Mouse (Mus musculus): Measurements from ENCODE around the gene Tep1. TPM values are rescaled to one million over a fixed set of nuclear protein-coding genes. Genes with fewer than 3 reads are reported as not detected.
A peak's percentile ranks its signal among the peaks of the same experiment; 100 is the strongest.
"Not testable (repeated sequence)": the region's sequence is repeated elsewhere in the genome, so short reads cannot be mapped to it uniquely, and the experiment has no call there.

The Tep1 gene
- polyA plus RNA-seq, 1 experiment from 2014 or later: 5.7 TPM

GRCm38 (mm10) chr14:50862641-50863040 is 7.7 kb downstream of the Tep1 start:
- WGBS: 95% methylated on average over 10 of the region's 10 CpGs
- Histone ChIP-seq H3K27me3 (no peaks in the 10 kb centered on the region), H3K36me3 (no peaks in the 10 kb centered on the region), H3K27ac (no peak overlapping the region), H3K4me1 (no peaks in the 10 kb centered on the region), H3K9ac (no peak overlapping the region), H3K4me2 (replicated peaks) (no peak overlapping the region), H3K4me3 (no peak overlapping the region), H3K9me3 (no peaks in the 10 kb centered on the region)
- ATAC-seq (ENCODE audit: insufficient number of reproducible peaks, insufficient read depth, low FRiP score, low TSS enrichment): no peak

- ATAC-seq (ENCODE audit: insufficient number of reproducible peaks, insufficient read depth, low FRiP score, low TSS enrichment): no peak
- Histone ChIP-seq H3K4me1 (no peaks in the 10 kb centered on the region), H3K27me3 (no peaks in the 10 kb centered on the region), H3K27ac (no peak overlapping the region), H3K9me3 (no peaks in the 10 kb centered on the region), H3K4me3 (no peak overlapping the region), H3K9ac (no peak overlapping the region), H3K36me3 (no peaks in the 10 kb centered on the region), H3K4me2 (replicated peaks) (no peak overlapping the region)
- WGBS: 87% methylated on average over 5 of the region's 5 CpGs
Observed at GRCm38 (mm10) chr14:50855788-50856187, 14.6 kb downstream of the Tep1 start.

GRCm38 (mm10) chr14:50837236-50837635 is 33.1 kb downstream of the Tep1 start:
- no peak overlapping the region for H3K9ac ChIP-seq
- no peaks in the 10 kb centered on the region for H3K4me1 ChIP-seq
- H3K4me3 ChIP-seq: no peak overlapping the region
- WGBS: 57% methylated on average over 6 of the region's 6 CpGs
- no peak for ATAC-seq (ENCODE audit: insufficient number of reproducible peaks, insufficient read depth, low FRiP score, low TSS enrichment)
- H3K36me3 ChIP-seq: no peaks in the 10 kb centered on the region
- H3K27me3 ChIP-seq: no peaks in the 10 kb centered on the region
- no peaks in the 10 kb centered on the region for H3K9me3 ChIP-seq
- no peak overlapping the region for H3K4me2 ChIP-seq (replicated peaks)
- no peak overlapping the region for H3K27ac ChIP-seq

- H3K4me3 ChIP-seq: no peak overlapping the region
- 0 out of 2 replicates have a peak overlapping the region, but pooled peaks have one; percentile 5 for H3K27ac ChIP-seq
- no peak overlapping the region for H3K4me2 ChIP-seq (replicated peaks)
- H3K9ac ChIP-seq: no peak overlapping the region
- ATAC-seq (ENCODE audit: insufficient number of reproducible peaks, insufficient read depth, low FRiP score, low TSS enrichment): no peak
- no peaks in the 10 kb centered on the region for H3K4me1 ChIP-seq
- H3K9me3 ChIP-seq: no peaks in the 10 kb centered on the region
- WGBS: 41% methylated on average over 2 of the region's 2 CpGs
- no peaks in the 10 kb centered on the region for H3K36me3 ChIP-seq
- no peaks in the 10 kb centered on the region for H3K27me3 ChIP-seq
Observed at GRCm38 (mm10) chr14:50834435-50834834, 35.9 kb downstream of the Tep1 start.

GRCm38 (mm10) chr14:50833964-50834363 is 36.4 kb downstream of the Tep1 start:
- peak overlapping the region; percentile 5; the same call in 1 of the 2 replicates for H3K27ac ChIP-seq
- H3K9ac ChIP-seq: no peak overlapping the region
- WGBS: 88% methylated on average over 10 of the region's 10 CpGs
- no peaks in the 10 kb centered on the region for H3K9me3 ChIP-seq
- H3K36me3 ChIP-seq: no peaks in the 10 kb centered on the region
- no peak overlapping the region for H3K4me3 ChIP-seq
- no peak overlapping the region for H3K4me2 ChIP-seq (replicated peaks)
- ATAC-seq (ENCODE audit: insufficient number of reproducible peaks, insufficient read depth, low FRiP score, low TSS enrichment): no peak
- no peaks in the 10 kb centered on the region for H3K27me3 ChIP-seq
- no peaks in the 10 kb centered on the region for H3K4me1 ChIP-seq

- no peak overlapping the region for H3K27ac ChIP-seq
- no peaks in the 10 kb centered on the region for H3K27me3 ChIP-seq
- no peak overlapping the region for H3K4me2 ChIP-seq (replicated peaks)
- H3K36me3 ChIP-seq: no peaks in the 10 kb centered on the region
- H3K4me3 ChIP-seq: no peak overlapping the region
- no peaks in the 10 kb centered on the region for H3K9me3 ChIP-seq
- 63% methylated on average over 3 of the region's 3 CpGs for WGBS
- H3K4me1 ChIP-seq: no peaks in the 10 kb centered on the region
- H3K9ac ChIP-seq: no peak overlapping the region
- ATAC-seq (ENCODE audit: insufficient number of reproducible peaks, insufficient read depth, low FRiP score, low TSS enrichment): no peak
Observed at GRCm38 (mm10) chr14:50829878-50830277, 40.5 kb downstream of the Tep1 start.

- H3K4me2 ChIP-seq (replicated peaks): no peak overlapping the region
- ATAC-seq (ENCODE audit: insufficient number of reproducible peaks, insufficient read depth, low FRiP score, low TSS enrichment): no peak
- no peaks in the 10 kb centered on the region for H3K9me3 ChIP-seq
- no peak overlapping the region for H3K27ac ChIP-seq
- no peaks in the 10 kb centered on the region for H3K4me1 ChIP-seq
- H3K9ac ChIP-seq: no peak overlapping the region
- 91% methylated on average over 4 of the region's 4 CpGs for WGBS
- H3K27me3 ChIP-seq: no peaks in the 10 kb centered on the region
- H3K4me3 ChIP-seq: no peak overlapping the region
- H3K36me3 ChIP-seq: peaks cover 24% of the 10 kb centered on the region
Observed at GRCm38 (mm10) chr14:50826579-50826978, 43.8 kb downstream of the Tep1 start.

- Histone ChIP-seq H3K4me2 (replicated peaks) (no peak overlapping the region), H3K9ac (no peak overlapping the region), H3K27ac (no peak overlapping the region), H3K9me3 (no peaks in the 10 kb centered on the region), H3K4me1 (no peaks in the 10 kb centered on the region), H3K4me3 (no peak overlapping the region), H3K36me3 (peaks cover 47% of the 10 kb centered on the region), H3K27me3 (no peaks in the 10 kb centered on the region)
- 86% methylated on average over 9 of the region's 9 CpGs for WGBS
- no peak for ATAC-seq (ENCODE audit: insufficient number of reproducible peaks, insufficient read depth, low FRiP score, low TSS enrichment)
Observed at GRCm38 (mm10) chr14:50824219-50824618, 46.1 kb downstream of the Tep1 start.

GRCm38 (mm10) chr14:50823240-50823639 is 47.1 kb downstream of the Tep1 start:
- ATAC-seq (ENCODE audit: insufficient number of reproducible peaks, insufficient read depth, low FRiP score, low TSS enrichment): no peak
- no peaks in the 10 kb centered on the region for H3K4me1 ChIP-seq
- H3K4me2 ChIP-seq (replicated peaks): no peak overlapping the region
- H3K27ac ChIP-seq: no peak overlapping the region
- H3K27me3 ChIP-seq: no peaks in the 10 kb centered on the region
- no peak overlapping the region for H3K4me3 ChIP-seq
- no peak overlapping the region for H3K9ac ChIP-seq
- peaks cover 53% of the 10 kb centered on the region for H3K36me3 ChIP-seq
- no peaks in the 10 kb centered on the region for H3K9me3 ChIP-seq
- 75% methylated on average over 2 of the region's 2 CpGs for WGBS

GRCm38 (mm10) chr14:50813060-50813459 is 57.3 kb downstream of the Tep1 start:
- Histone ChIP-seq H3K4me2 (replicated peaks) (no peak overlapping the region), H3K9me3 (no peaks in the 10 kb centered on the region), H3K9ac (no peak overlapping the region), H3K27ac (no peak overlapping the region), H3K36me3 (peaks cover 70% of the 10 kb centered on the region), H3K4me3 (no peak overlapping the region), H3K4me1 (no peaks in the 10 kb centered on the region; the same call in 1 of the 2 replicates), H3K27me3 (no peaks in the 10 kb centered on the region)
- 92% methylated on average over 2 of the region's 2 CpGs for WGBS
- ATAC-seq (ENCODE audit: insufficient number of reproducible peaks, insufficient read depth, low FRiP score, low TSS enrichment): no peak

GRCm38 (mm10) chr14:50807487-50808072 is 62.8 kb downstream of the Tep1 start, which contains the start of the genes Ccnb1ip1 and Parp2:
Gene Ccnb1ip1 (minus strand): TSS chr14:50807732.
Gene Parp2 (plus strand): TSS chr14:50807841.
- peak within 1 kb of the TSS; percentile 51 for H3K4me2 ChIP-seq (replicated peaks)
- H3K27me3 ChIP-seq: no peaks in the 10 kb centered on the region
- no peaks in the 10 kb centered on the region for H3K9me3 ChIP-seq
- H3K36me3 ChIP-seq: peaks cover 24% of the 10 kb centered on the region; the same call in 1 of the 2 replicates
- under 1% methylated on average over 42 of the region's 42 CpGs for whole genome bisulfite sequencing
- peak within 1 kb of the TSS; percentile 53 for H3K4me3 ChIP-seq
- H3K4me1 ChIP-seq: no peaks in the 10 kb centered on the region; the same call in 1 of the 2 replicates
- peak within 1 kb of the TSS; percentile 90 for H3K27ac ChIP-seq
- H3K9ac ChIP-seq: peak within 1 kb of the TSS; percentile 65
- ATAC-seq (ENCODE audit: insufficient number of reproducible peaks, insufficient read depth, low FRiP score, low TSS enrichment): peak; percentile 99

GRCm38 (mm10) chr14:50806469-50806868 is 63.9 kb downstream of the Tep1 start:
- not testable (repeated sequence) for H3K4me3 ChIP-seq; H3K9ac ChIP-seq; ATAC-seq (ENCODE audit: insufficient number of reproducible peaks, insufficient read depth, low FRiP score, low TSS enrichment); H3K27me3 ChIP-seq; H3K27ac ChIP-seq; H3K9me3 ChIP-seq; H3K4me1 ChIP-seq
- 84% methylated on average over 5 of the region's 5 CpGs for WGBS
- H3K4me2 ChIP-seq (replicated peaks): peak overlapping the region; percentile 51
- peaks cover 13% of the 10 kb centered on the region; the same call in 1 of the 2 replicates for H3K36me3 ChIP-seq
